Mouse (Mus musculus): ENCODE data around the gene Cd44. TPM values are rescaled to one million over a fixed set of nuclear protein-coding genes. Genes with fewer than 3 reads are reported as not detected.

The Cd44 gene
- polyA plus RNA-seq, 1 experiment from 2014 or later: 4.0 TPM

- ATAC-seq (ENCODE audit: low FRiP score, low TSS enrichment): peak; percentile 79; the same call in 1 of the 2 replicates
- H3K4me2 ChIP-seq (replicated peaks; ENCODE audit: low read depth, low read length): no peak overlapping the region
- WGBS: 62% methylated on average over 2 of the region's 2 CpGs
- no peaks in the 10 kb centered on the region for H3K9me3 ChIP-seq (ENCODE audit: control insufficient read depth, low read length)
- H3K27ac ChIP-seq (ENCODE audit: low read depth, low read length): no peak overlapping the region
- H3K9ac ChIP-seq (ENCODE audit: low read depth, low read length): no peak overlapping the region
- no peaks in the 10 kb centered on the region for H3K27me3 ChIP-seq (ENCODE audit: control insufficient read depth, insufficient read depth, low read length)
- H3K4me3 ChIP-seq (ENCODE audit: low read length): no peak overlapping the region
- H3K36me3 ChIP-seq (ENCODE audit: control insufficient read depth, insufficient read depth, low read length): no peaks in the 10 kb centered on the region
- no peaks in the 10 kb centered on the region for H3K4me1 ChIP-seq (ENCODE audit: control insufficient read depth, insufficient read depth, low read length)
Observed at GRCm38 (mm10) chr2:102872436-102872835, 29.0 kb downstream of the Cd44 start.

GRCm38 (mm10) chr2:102868444-102868843, 33.0 kb downstream of the Cd44 start:
- H3K4me2 ChIP-seq (replicated peaks; ENCODE audit: low read depth, low read length): no peak overlapping the region
- H3K4me1 ChIP-seq (ENCODE audit: control insufficient read depth, insufficient read depth, low read length): no peaks in the 10 kb centered on the region
- H3K9me3 ChIP-seq (ENCODE audit: control insufficient read depth, low read length): no peaks in the 10 kb centered on the region
- no peak overlapping the region for H3K27ac ChIP-seq (ENCODE audit: low read depth, low read length)
- H3K9ac ChIP-seq (ENCODE audit: low read depth, low read length): no peak overlapping the region
- ATAC-seq (ENCODE audit: low FRiP score, low TSS enrichment): no peak
- no peaks in the 10 kb centered on the region for H3K36me3 ChIP-seq (ENCODE audit: control insufficient read depth, insufficient read depth, low read length)
- H3K27me3 ChIP-seq (ENCODE audit: control insufficient read depth, insufficient read depth, low read length): no peaks in the 10 kb centered on the region
- no peak overlapping the region for H3K4me3 ChIP-seq (ENCODE audit: low read length)
- WGBS: 88% methylated on average over 2 of the region's 2 CpGs

GRCm38 (mm10) chr2:102867396-102868088, 33.9 kb downstream of the Cd44 start:
- H3K4me3 ChIP-seq (ENCODE audit: low read length): no peak overlapping the region
- H3K36me3 ChIP-seq (ENCODE audit: control insufficient read depth, insufficient read depth, low read length): no peaks in the 10 kb centered on the region
- H3K4me1 ChIP-seq (ENCODE audit: control insufficient read depth, insufficient read depth, low read length): no peaks in the 10 kb centered on the region
- no peak overlapping the region; the same call in 1 of the 2 replicates for H3K27ac ChIP-seq (ENCODE audit: low read depth, low read length)
- WGBS: 47% methylated on average over 6 of the region's 6 CpGs
- H3K27me3 ChIP-seq (ENCODE audit: control insufficient read depth, insufficient read depth, low read length): no peaks in the 10 kb centered on the region
- no peaks in the 10 kb centered on the region for H3K9me3 ChIP-seq (ENCODE audit: control insufficient read depth, low read length)
- no peak overlapping the region for H3K4me2 ChIP-seq (replicated peaks; ENCODE audit: low read depth, low read length)
- no peak for ATAC-seq (ENCODE audit: low FRiP score, low TSS enrichment)
- H3K9ac ChIP-seq (ENCODE audit: low read depth, low read length): no peak overlapping the region

GRCm38 (mm10) chr2:102866594-102866993, 34.9 kb downstream of the Cd44 start:
- Histone ChIP-seq H3K4me1 (ENCODE audit: control insufficient read depth, insufficient read depth, low read length) (no peaks in the 10 kb centered on the region), H3K9ac (ENCODE audit: low read depth, low read length) (no peak overlapping the region), H3K27ac (ENCODE audit: low read depth, low read length) (no peak overlapping the region), H3K36me3 (ENCODE audit: control insufficient read depth, insufficient read depth, low read length) (no peaks in the 10 kb centered on the region), H3K9me3 (ENCODE audit: control insufficient read depth, low read length) (no peaks in the 10 kb centered on the region), H3K4me2 (replicated peaks; ENCODE audit: low read depth, low read length) (no peak overlapping the region), H3K4me3 (ENCODE audit: low read length) (no peak overlapping the region), H3K27me3 (ENCODE audit: control insufficient read depth, insufficient read depth, low read length) (no peaks in the 10 kb centered on the region)
- 42% methylated on average over 1 of the region's 1 CpGs for WGBS
- ATAC-seq (ENCODE audit: low FRiP score, low TSS enrichment): no peak

DNA sequence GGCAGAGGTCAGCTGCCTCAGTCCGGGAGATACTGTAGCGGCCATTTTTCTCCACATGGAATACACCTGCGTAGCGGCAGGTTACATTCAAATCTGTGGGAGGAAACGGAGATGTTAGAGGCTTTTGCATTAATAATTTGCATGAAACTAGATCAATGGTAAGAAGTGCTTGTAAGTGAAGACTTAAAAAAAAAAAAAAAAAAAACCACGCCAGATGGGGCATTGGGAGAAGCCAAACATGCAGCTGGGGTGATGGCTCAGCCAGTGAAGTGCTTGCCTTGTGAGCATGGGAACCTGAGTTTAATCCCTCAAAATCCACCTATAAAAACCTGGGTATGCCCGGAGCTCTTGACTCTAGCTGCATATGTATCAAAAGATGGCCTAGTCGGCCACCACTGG, 36.1 kb downstream of the Cd44 start:
- Histone ChIP-seq H3K4me2 (replicated peaks; ENCODE audit: low read depth, low read length) (no peak overlapping the region), H3K9me3 (ENCODE audit: control insufficient read depth, low read length) (no peaks in the 10 kb centered on the region), H3K36me3 (ENCODE audit: control insufficient read depth, insufficient read depth, low read length) (no peaks in the 10 kb centered on the region), H3K4me1 (ENCODE audit: control insufficient read depth, insufficient read depth, low read length) (no peaks in the 10 kb centered on the region), H3K4me3 (ENCODE audit: low read length) (no peak overlapping the region), H3K9ac (ENCODE audit: low read depth, low read length) (no peak overlapping the region), H3K27me3 (ENCODE audit: control insufficient read depth, insufficient read depth, low read length) (no peaks in the 10 kb centered on the region), H3K27ac (ENCODE audit: low read depth, low read length) (no peak overlapping the region)
- WGBS: 95% methylated on average over 8 of the region's 8 CpGs
- no peak for ATAC-seq (ENCODE audit: low FRiP score, low TSS enrichment)

- no peaks in the 10 kb centered on the region for H3K9me3 ChIP-seq (ENCODE audit: control insufficient read depth, low read length)
- no peaks in the 10 kb centered on the region for H3K4me1 ChIP-seq (ENCODE audit: control insufficient read depth, insufficient read depth, low read length)
- H3K27ac ChIP-seq (ENCODE audit: low read depth, low read length): no peak overlapping the region
- WGBS: 61% methylated on average over 6 of the region's 6 CpGs
- H3K4me3 ChIP-seq (ENCODE audit: low read length): no peak overlapping the region
- no peak overlapping the region for H3K4me2 ChIP-seq (replicated peaks; ENCODE audit: low read depth, low read length)
- H3K36me3 ChIP-seq (ENCODE audit: control insufficient read depth, insufficient read depth, low read length): no peaks in the 10 kb centered on the region
- no peaks in the 10 kb centered on the region for H3K27me3 ChIP-seq (ENCODE audit: control insufficient read depth, insufficient read depth, low read length)
- no peak overlapping the region for H3K9ac ChIP-seq (ENCODE audit: low read depth, low read length)
- ATAC-seq (ENCODE audit: low FRiP score, low TSS enrichment): no peak
Observed at GRCm38 (mm10) chr2:102864695-102865353, 36.6 kb downstream of the Cd44 start.

DNA sequence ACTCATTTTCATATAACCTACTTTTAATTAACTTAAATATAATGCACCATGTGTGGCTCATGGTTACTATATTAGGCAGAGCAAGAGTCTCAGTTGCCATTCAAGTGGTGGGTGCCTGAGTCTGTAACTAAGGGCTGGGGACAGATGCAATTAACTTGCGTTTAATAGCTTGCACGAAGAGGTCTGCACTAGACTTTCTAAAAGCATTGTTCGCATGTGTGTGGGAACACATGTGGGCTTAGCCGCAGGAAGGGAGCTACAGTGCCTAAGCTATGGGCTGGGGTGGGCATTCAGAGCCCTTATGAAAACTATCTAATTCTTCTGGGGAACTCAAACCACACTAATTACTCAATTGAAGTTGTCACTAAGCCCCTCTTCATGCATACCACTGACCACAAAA, 37.4 kb downstream of the Cd44 start:
- Histone ChIP-seq H3K36me3 (ENCODE audit: control insufficient read depth, insufficient read depth, low read length) (no peaks in the 10 kb centered on the region), H3K27me3 (ENCODE audit: control insufficient read depth, insufficient read depth, low read length) (no peaks in the 10 kb centered on the region), H3K27ac (ENCODE audit: low read depth, low read length) (no peak overlapping the region), H3K9ac (ENCODE audit: low read depth, low read length) (no peak overlapping the region), H3K4me1 (ENCODE audit: control insufficient read depth, insufficient read depth, low read length) (no peaks in the 10 kb centered on the region), H3K4me2 (replicated peaks; ENCODE audit: low read depth, low read length) (no peak overlapping the region), H3K9me3 (ENCODE audit: control insufficient read depth, low read length) (no peaks in the 10 kb centered on the region), H3K4me3 (ENCODE audit: low read length) (no peak overlapping the region)
- 82% methylated on average over 4 of the region's 4 CpGs for WGBS
- no peak for ATAC-seq (ENCODE audit: low FRiP score, low TSS enrichment)

DNA sequence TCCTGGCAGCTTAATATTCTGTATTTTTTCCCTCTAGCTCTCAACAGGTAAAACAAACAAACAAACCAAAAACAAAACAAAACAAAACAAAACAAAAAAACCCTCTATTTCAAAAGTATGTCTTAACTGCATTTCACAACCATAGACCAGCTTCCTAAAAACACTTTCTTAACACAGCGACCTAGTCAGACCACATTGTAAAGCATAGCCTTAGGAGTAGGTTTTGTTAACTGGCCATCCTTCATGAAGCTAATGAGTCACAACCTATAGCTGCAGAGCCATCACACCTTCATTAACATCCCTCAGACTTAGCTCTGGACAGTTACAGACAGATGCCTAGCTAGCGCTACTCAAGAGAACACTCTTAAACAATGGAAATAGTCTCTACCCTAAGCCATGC, 37.9 kb downstream of the Cd44 start:
- Histone ChIP-seq H3K27me3 (ENCODE audit: control insufficient read depth, insufficient read depth, low read length) (no peaks in the 10 kb centered on the region), H3K9ac (ENCODE audit: low read depth, low read length) (no peak overlapping the region), H3K4me1 (ENCODE audit: control insufficient read depth, insufficient read depth, low read length) (no peaks in the 10 kb centered on the region), H3K4me3 (ENCODE audit: low read length) (no peak overlapping the region), H3K9me3 (ENCODE audit: control insufficient read depth, low read length) (no peaks in the 10 kb centered on the region), H3K4me2 (replicated peaks; ENCODE audit: low read depth, low read length) (no peak overlapping the region), H3K27ac (ENCODE audit: low read depth, low read length) (no peak overlapping the region), H3K36me3 (ENCODE audit: control insufficient read depth, insufficient read depth, low read length) (no peaks in the 10 kb centered on the region)
- ATAC-seq (ENCODE audit: low FRiP score, low TSS enrichment): no peak
- WGBS: 95% methylated on average over 2 of the region's 2 CpGs

DNA sequence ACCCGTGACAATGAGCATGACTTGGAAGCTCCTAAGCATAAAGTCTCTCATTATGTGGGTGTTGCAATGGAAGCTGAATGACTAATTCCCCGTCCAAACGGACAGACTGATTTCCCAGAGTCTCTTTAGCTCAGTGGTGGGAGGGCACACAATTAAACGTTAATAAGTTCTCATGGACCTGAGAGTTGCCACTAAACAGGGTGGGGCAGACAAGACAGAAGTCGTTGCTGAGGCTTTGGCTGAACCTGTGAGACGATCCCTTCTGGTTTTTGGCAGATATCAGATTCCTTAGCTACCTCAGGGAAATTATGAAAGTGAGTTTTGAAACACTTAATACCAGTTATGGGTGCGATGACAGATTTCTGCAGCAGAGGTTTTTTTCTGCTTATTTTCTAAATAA, 38.8 kb downstream of the Cd44 start:
- Histone ChIP-seq H3K36me3 (ENCODE audit: control insufficient read depth, insufficient read depth, low read length) (no peaks in the 10 kb centered on the region), H3K27me3 (ENCODE audit: control insufficient read depth, insufficient read depth, low read length) (no peaks in the 10 kb centered on the region), H3K27ac (ENCODE audit: low read depth, low read length) (no peak overlapping the region), H3K9me3 (ENCODE audit: control insufficient read depth, low read length) (no peaks in the 10 kb centered on the region), H3K4me3 (ENCODE audit: low read length) (no peak overlapping the region), H3K4me1 (ENCODE audit: control insufficient read depth, insufficient read depth, low read length) (no peaks in the 10 kb centered on the region), H3K9ac (ENCODE audit: low read depth, low read length) (no peak overlapping the region), H3K4me2 (replicated peaks; ENCODE audit: low read depth, low read length) (no peak overlapping the region)
- WGBS: 69% methylated on average over 7 of the region's 7 CpGs
- ATAC-seq (ENCODE audit: low FRiP score, low TSS enrichment): no peak

Measured in kidney, embryonic 14.5 days (tissue).